ENCODE assay signal across 14 mouse cellular contexts in genomic region chr5:117824486-117824885, GRCm38 (mm10). TPM values are rescaled to one million over a fixed set of nuclear protein-coding genes. Genes with fewer than 3 reads are reported as not detected.
DNase-seq lines count a peak whose midpoint lies in the region; ATAC-seq and TF ChIP-seq lines count a peak whose summit lies in the region.
"Had no signal": no experiment of that assay in that cellular context is flagged by ENCODE, and none has a peak within 500 bp of the region (broad histone marks: within the 10 kb centered on the region; RNA-seq: fewer than 3 reads in every experiment).

No protein-coding gene starts in this region.

- no peak overlapping the region for H3K4me2 ChIP-seq in liver, postnatal 0 days (ENCODE audit: low read depth, low read length)
- H3K4me2 ChIP-seq: limb, embryonic 13.5 days had no signal

- no peak for ATAC-seq in liver, postnatal 0 days

- no peaks in the 10 kb centered on the region for H3K36me3 ChIP-seq in heart, adult 2 months (ENCODE audit: control insufficient read depth, insufficient read depth, low read length)
- no peaks in the 10 kb centered on the region for H3K36me3 ChIP-seq in liver, postnatal 0 days (replicated peaks; ENCODE audit: insufficient read depth, low read length)
- H3K36me3 ChIP-seq in ES-Bruce4 (ENCODE audit: control insufficient read depth, insufficient read depth, low read length, poor library complexity, severe bottlenecking), result no peaks in the 10 kb centered on the region
- H3K36me3 ChIP-seq: heart, embryonic 10.5 days; limb, embryonic 13.5 days had no signal

- H3K27me3 ChIP-seq in heart, adult 2 months (ENCODE audit: control insufficient read depth, insufficient read depth, low read length), result no peaks in the 10 kb centered on the region; the same call in 1 of the 2 replicates
- no peaks in the 10 kb centered on the region for H3K27me3 ChIP-seq in liver, postnatal 0 days (ENCODE audit: insufficient read depth, low read length)
- no peaks in the 10 kb centered on the region for H3K27me3 ChIP-seq in ES-Bruce4 (ENCODE audit: control insufficient read depth, insufficient read depth, low read length, poor library complexity, severe bottlenecking)
- H3K27me3 ChIP-seq: limb, embryonic 13.5 days had no signal

- no peak for TF ChIP-seq EP300 in heart, adult 2 months (IDR thresholded peaks at IDR 0.05; ENCODE audit: insufficient read depth, low read depth, low read length)
- TF ChIP-seq EP300 in liver, postnatal 0 days (IDR thresholded peaks at IDR 0.05; ENCODE audit: low read depth), result no peak
- no peak for TF ChIP-seq EP300 in ES-Bruce4 (IDR thresholded peaks at IDR 0.05; ENCODE audit: insufficient read depth, low read depth, low read length)

- H3K79me2 ChIP-seq in heart, adult 2 months (replicated peaks; ENCODE audit: control insufficient read depth, insufficient read depth, low read length), result no peaks in the 10 kb centered on the region

- intact Hi-C loops in heart, adult 2 months (cut with DNase I), result no loop called here
- intact Hi-C loops in heart, postnatal 14 days (cut with DNase I), result no loop called here

- no peak overlapping the region for H3K27ac ChIP-seq in heart, adult 2 months
- H3K27ac ChIP-seq in liver, postnatal 0 days (ENCODE audit: low read depth), result no peak overlapping the region
- H3K27ac ChIP-seq in ES-Bruce4 (ENCODE audit: insufficient read depth, low read length), result no peak overlapping the region
- H3K27ac ChIP-seq: heart, embryonic 10.5 days; limb, embryonic 13.5 days; macrophage had no signal

- peak; percentile 56 for TF ChIP-seq CTCF in heart, adult 2 months (IDR thresholded peaks at IDR 0.05)
- TF ChIP-seq CTCF in liver, postnatal 0 days (IDR thresholded peaks at IDR 0.05; ENCODE audit: low read depth), result peak; percentile 58
- TF ChIP-seq CTCF in ES-Bruce4 (IDR thresholded peaks at IDR 0.05; ENCODE audit: low read depth, low read length), result peak; percentile 15

- H3K4me3 ChIP-seq in heart, adult 2 months, result no peak overlapping the region
- H3K4me3 ChIP-seq in liver, postnatal 0 days (ENCODE audit: low read depth, low read length), result no peak overlapping the region
- no peak overlapping the region for H3K4me3 ChIP-seq in ES-Bruce4 (ENCODE audit: low read depth, low read length)
- H3K4me3 ChIP-seq: heart, embryonic 10.5 days; limb, embryonic 13.5 days had no signal

- no peaks in the 10 kb centered on the region for H3K4me1 ChIP-seq in heart, adult 2 months (ENCODE audit: control insufficient read depth, insufficient read depth, low read length)
- H3K4me1 ChIP-seq in liver, postnatal 0 days (ENCODE audit: insufficient read depth), result no peaks in the 10 kb centered on the region
- H3K4me1 ChIP-seq in ES-Bruce4 (ENCODE audit: control insufficient read depth, insufficient read depth, low read length), result no peaks in the 10 kb centered on the region
- H3K4me1 ChIP-seq: limb, embryonic 13.5 days had no signal

- 71% methylated on average over 5 of the region's 5 CpGs for WGBS in heart, adult 2 months
- WGBS in liver, postnatal 0 days (ENCODE audit: insufficient replicate concordance), result 60% methylated on average over 5 of the region's 5 CpGs

- no peak overlapping the region for H3K9ac ChIP-seq in heart, adult 2 months (ENCODE audit: low read depth, low read length)
- no peak overlapping the region for H3K9ac ChIP-seq in liver, postnatal 0 days (replicated peaks)
- no peak overlapping the region for H3K9ac ChIP-seq in ES-Bruce4 (ENCODE audit: low read depth, poor library complexity, severe bottlenecking)
- H3K9ac ChIP-seq: limb, embryonic 13.5 days had no signal

- H3K9me3 ChIP-seq in liver, postnatal 0 days (ENCODE audit: low read length), result no peaks in the 10 kb centered on the region
- H3K9me3 ChIP-seq in ES-Bruce4 (replicated peaks; ENCODE audit: control insufficient read depth, insufficient read depth, low read length, poor library complexity, severe bottlenecking), result no peaks in the 10 kb centered on the region
- H3K9me3 ChIP-seq: heart, embryonic 10.5 days; limb, embryonic 13.5 days had no signal

- no peak for TF ChIP-seq POLR2A in heart, adult 2 months (IDR thresholded peaks at IDR 0.05; ENCODE audit: insufficient read depth, low read depth, low read length)
- no peak for TF ChIP-seq POLR2A in ES-Bruce4 (IDR thresholded peaks at IDR 0.05; ENCODE audit: insufficient read depth, low read length)

- DNase-seq in heart, adult 2 months, result no peak
- DNase-seq in heart, postnatal 14 days, result no peak
- no peak for DNase-seq in liver, postnatal 0 days
- no peak for DNase-seq in liver
- peak; percentile 42 for DNase-seq in induced T-regulatory cell, adult 2 months (ENCODE audit: low read depth)
- DNase-seq in cerebellum, adult 11-12 months, result no peak
- DNase-seq in thymus, postnatal 36 days, result no peak
- DNase-seq: cerebellum, adult 9-11 months; midbrain, embryonic 14.5 days; thymus, postnatal 14 days had no signal

RNA-seq across cellular contexts. Expression of gene Nos1, which starts 43.7 kb away (rescaled TPM):
- total RNA-seq in heart, adult 2 months (2021), result under 1 TPM; 0.18 to 0.23 TPM
- polyA plus RNA-seq in heart, adult 2 months (2012; rRNA removed), result 0.18 and 0.47 TPM in 2 replicates
- total RNA-seq in heart, postnatal 14 days (2021), result under 1 TPM; 0.17 to 0.31 TPM
- 0.11 TPM in 1 of 2 replicates, not detected in the other for polyA plus RNA-seq in liver, postnatal 0 days (2015; fragmentation: Nextera tagmentation; extraction: Ambion mirVana)
- 1.4 and 1.7 TPM in 2 replicates for polyA plus RNA-seq in ES-Bruce4 (2011; ENCODE audit: insufficient read depth, insufficient read length, low read depth, missing spikeins)
- polyA plus RNA-seq: macrophage had no signal
